Mouse (Mus musculus): ENCODE data around the gene Ergic3. TPM values are rescaled to one million over a fixed set of nuclear protein-coding genes. Genes with fewer than 3 reads are reported as not detected.

Ergic3 gene
- total RNA-seq, 2 experiments from 2014 or later: 78.1 to 84.4 TPM

- peak; percentile 78 for DNase-seq
Measured at GRCm38 (mm10) chr2:156065099-156066041, 57.5 kb downstream of the Ergic3 start, which contains the start of gene Spag4. Gene Spag4, plus strand, starts transcription at chr2:156065175.

DNA sequence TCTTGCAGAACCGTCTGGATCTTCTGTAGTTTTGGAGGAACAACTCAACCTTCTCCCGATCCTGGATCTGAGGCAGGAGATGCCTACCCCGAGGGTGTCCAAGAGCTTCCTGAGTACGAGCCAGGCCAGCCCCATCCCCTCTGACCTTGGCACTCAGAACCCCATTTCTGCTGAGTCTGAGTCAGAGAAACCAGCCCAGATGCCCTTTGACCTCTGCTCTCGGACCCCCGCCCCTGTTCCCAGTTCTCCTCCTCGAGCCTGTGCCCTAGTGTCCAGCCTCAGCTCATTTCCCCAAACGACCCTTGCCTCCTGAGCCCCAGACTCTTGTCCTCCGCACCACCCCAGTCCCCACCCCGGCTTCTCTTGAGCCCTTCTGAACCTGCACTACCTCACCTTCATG is 58.3 kb downstream of the Ergic3 start:
- DNase-seq: no peak

Other genes with a start within 250 kb of the Ergic3 start
- under 1 TPM in 1 of 2 experiments, not detected in 1; 0.11 TPM for gene Mmp24, start 232.7 kb upstream of the Ergic3 start, total RNA-seq (2021)
- 10 to 100 TPM; 14.3 to 16.9 TPM for gene BC029722, start 188.6 kb upstream of the Ergic3 start, total RNA-seq (2021)
- gene Eif6, start 181.1 kb upstream of the Ergic3 start, total RNA-seq (2021): 10 to 100 TPM; 58.0 to 63.8 TPM
- not detected for gene Fam83c, start 173.2 kb upstream of the Ergic3 start, total RNA-seq (2021)
- gene Uqcc1, start 77.7 kb upstream of the Ergic3 start, total RNA-seq (2021): 100 to 1,000 TPM in 1 of 2 experiments, 10 to 100 TPM in 1; 92.3 to 108 TPM
- not detected for gene Gm15557, start 67.3 kb upstream of the Ergic3 start, total RNA-seq (2021)
- gene Gdf5, start 62.7 kb upstream of the Ergic3 start, total RNA-seq (2021): under 1 TPM in 1 of 2 experiments, not detected in 1; 0.14 TPM
- gene Cep250, start 51.6 kb upstream of the Ergic3 start, total RNA-seq (2021): 10 to 100 TPM in 1 of 2 experiments, 1 to 10 TPM in 1; 7.8 to 11.7 TPM
- under 1 TPM; 0.49 to 0.63 TPM for gene 6430550D23Rik, start 68 bp upstream of the Ergic3 start, total RNA-seq (2021)
- not detected for gene Fer1l4, start 44.9 kb downstream of the Ergic3 start, total RNA-seq (2021)
- under 1 TPM; 0.85 to 0.86 TPM for gene Spag4, start 57.1 kb downstream of the Ergic3 start, total RNA-seq (2021)
- 10 to 100 TPM; 14.5 to 15.1 TPM for gene Cpne1, start 103.9 kb downstream of the Ergic3 start, total RNA-seq (2021)
- gene Rbm12, start 103.9 kb downstream of the Ergic3 start, total RNA-seq (2021): 10 to 100 TPM; 13.9 to 17.9 TPM
- gene Gm28036, start 119.0 kb downstream of the Ergic3 start, total RNA-seq (2021): 10 to 100 TPM; 12.8 to 13.4 TPM
- gene Romo1, start 136.0 kb downstream of the Ergic3 start, total RNA-seq (2021): 100 to 1,000 TPM; 207 to 226 TPM
- gene Nfs1, start 136.1 kb downstream of the Ergic3 start, total RNA-seq (2021): 10 to 100 TPM; 48.4 to 55.1 TPM
- gene Rbm39, start 172.2 kb downstream of the Ergic3 start, total RNA-seq (2021): 100 to 1,000 TPM; 139 to 199 TPM
- gene Phf20, start 188.4 kb downstream of the Ergic3 start, total RNA-seq (2021): 10 to 100 TPM; 25.1 to 27.3 TPM